Mouse (Mus musculus) MEL (cell line): ENCODE measurements around the gene Nus1. TPM values are rescaled to one million over a fixed set of nuclear protein-coding genes. Genes with fewer than 3 reads are reported as not detected.
A peak's percentile ranks its signal among the peaks of the same experiment; 100 is the strongest.

Source experiments
- DNase-seq: peaks from one replicate; pipeline ENCODE4 v3.0.0; 2011; ENCODE audit warnings: low read depth, low spot score
- H3K27ac ChIP-seq: 2 replicates; pipeline ENCODE4 v1.5.1; 2012; ENCODE audit warnings: low read depth, mild to moderate bottlenecking, control low read depth, low read length, moderate library complexity; ENCODE audit not compliant: control insufficient read depth
- H3K27me3 ChIP-seq, 2 experiments: fragments of 150-350 bp in 1 of 2; sonication (generic) in 1 of 2; 2 replicates each; pipeline ENCODE4 v1.6.1; 2012; ENCODE audit warnings: low read length in 2 of 2, mild to moderate bottlenecking in 2 of 2, improper control_type of control experiment in 1 of 2, moderate library complexity in 1 of 2; ENCODE audit not compliant: insufficient read depth in 2 of 2, control insufficient read depth in 1 of 2
- H3K36me3 ChIP-seq, 2 experiments: 2 replicates each; pipeline ENCODE4 v1.6.1; 2012 to 2014; ENCODE audit warnings: low read length in 2 of 2, improper control_type of control experiment in 1 of 2, inconsistent platforms in 1 of 2, mild to moderate bottlenecking in 1 of 2; ENCODE audit not compliant: insufficient read depth in 2 of 2, control insufficient read depth in 1 of 2
- H3K4me1 ChIP-seq, 2 experiments: fragments of 150-350 bp in 1 of 2; sonication (generic) in 1 of 2; 2 replicates each; pipeline ENCODE4 v1.6.1; 2012; ENCODE audit warnings: low read length in 2 of 2, improper control_type of control experiment in 1 of 2, mild to moderate bottlenecking in 1 of 2; ENCODE audit not compliant: insufficient read depth in 2 of 2, control insufficient read depth in 1 of 2
- H3K4me3 ChIP-seq, 2 experiments: fragments of 150-350 bp in 1 of 2; sonication (generic) in 1 of 2; 2 replicates each; pipeline ENCODE4 v1.5.1; 2012; ENCODE audit warnings: low read depth in 2 of 2, low read length in 2 of 2, mild to moderate bottlenecking in 2 of 2, moderate library complexity in 2 of 2, control low read depth in 1 of 2, improper control_type of control experiment in 1 of 2; ENCODE audit not compliant: control insufficient read depth in 1 of 2, insufficient read depth in 1 of 2
- H3K79me2 ChIP-seq: 2 replicates; pipeline ENCODE4 v1.6.1; 2012; ENCODE audit warnings: mild to moderate bottlenecking, low read length, moderate library complexity; ENCODE audit not compliant: control insufficient read depth, poor library complexity, insufficient read depth
- H3K9ac ChIP-seq: 2 replicates; pipeline ENCODE4 v1.6.1; 2012; ENCODE audit warnings: low read depth, mild to moderate bottlenecking, control low read depth, low read length, moderate library complexity; ENCODE audit not compliant: control insufficient read depth, poor library complexity, severe bottlenecking
- H3K9me3 ChIP-seq: fragments of 150-350 bp; sonication (generic); replicated peaks from 2 replicates; pipeline ENCODE4 v1.6.1; 2012; ENCODE audit warnings: mild to moderate bottlenecking, low read length, improper control_type of control experiment, moderate library complexity; ENCODE audit not compliant: insufficient read depth
- CTCF ChIP-seq, 3 experiments: IDR thresholded peaks in 2 of 3; conservative IDR thresholded peaks in 1 of 3; 2 replicates each; pipeline ENCODE4 v1.5.1; 2011 to 2012; ENCODE audit warnings: low read length in 3 of 3, low read depth in 2 of 3, mild to moderate bottlenecking in 2 of 3, improper control_type of control experiment in 1 of 3, inconsistent platforms in 1 of 3, mixed read lengths in 1 of 3, moderate library complexity in 1 of 3; ENCODE audit not compliant: control insufficient read depth in 1 of 3, insufficient read depth in 1 of 3, poor library complexity in 1 of 3, severe bottlenecking in 1 of 3
- E2F4 ChIP-seq: IDR thresholded peaks from 2 replicates; pipeline ENCODE4 v1.6.1; 2011; ENCODE audit warnings: low read depth, low read length, improper control_type of control experiment, borderline replicate concordance
- ELF1 ChIP-seq: IDR thresholded peaks from 2 replicates; pipeline ENCODE4 v1.6.1; 2014; ENCODE audit warnings: low read depth, mild to moderate bottlenecking, inconsistent platforms, low read length, improper control_type of control experiment, moderate library complexity
- ETS1 ChIP-seq: IDR thresholded peaks from 2 replicates; pipeline ENCODE4 v1.6.1; 2012; ENCODE audit warnings: low read depth, mild to moderate bottlenecking, inconsistent platforms, low read length, improper control_type of control experiment, moderate library complexity
- GABPA ChIP-seq: IDR thresholded peaks from 2 replicates; pipeline ENCODE4 v1.6.1; 2012; ENCODE audit warnings: low read depth, mild to moderate bottlenecking, inconsistent platforms, low read length, improper control_type of control experiment, moderate library complexity
- GATA1 ChIP-seq: IDR thresholded peaks from 2 replicates; pipeline ENCODE4 v1.6.1; 2011; ENCODE audit warnings: low read depth, low read length, improper control_type of control experiment
- HCFC1 ChIP-seq: IDR thresholded peaks from 2 replicates; pipeline ENCODE4 v1.6.1; 2012; ENCODE audit warnings: low read depth, mild to moderate bottlenecking, inconsistent platforms, low read length, improper control_type of control experiment, moderate library complexity
- JUND ChIP-seq: IDR thresholded peaks from 2 replicates; pipeline ENCODE4 v1.6.1; 2011; ENCODE audit warnings: low read depth, mild to moderate bottlenecking, improper control_type of control experiment, low read length
- KAT2A ChIP-seq: conservative IDR thresholded peaks from 2 replicates; pipeline ENCODE4 v1.6.1; 2012; ENCODE audit warnings: low read depth, low read length, improper control_type of control experiment, inconsistent platforms
- MAFK ChIP-seq: IDR thresholded peaks from 2 replicates; pipeline ENCODE4 v1.6.1; 2011; ENCODE audit warnings: low read depth, mild to moderate bottlenecking, low read length, improper control_type of control experiment, borderline replicate concordance
- MAZ ChIP-seq: IDR thresholded peaks from 2 replicates; pipeline ENCODE4 v1.6.1; 2012; ENCODE audit warnings: low read depth, mild to moderate bottlenecking, inconsistent platforms, low read length, improper control_type of control experiment
- MEF2A ChIP-seq: IDR thresholded peaks from 2 replicates; pipeline ENCODE4 v1.6.1; 2014; ENCODE audit warnings: low read depth, mild to moderate bottlenecking, inconsistent platforms, low read length, improper control_type of control experiment; ENCODE audit not compliant: poor library complexity, insufficient replicate concordance, severe bottlenecking; ENCODE audit errors: extremely low read depth
- MXI1 ChIP-seq: IDR thresholded peaks from 2 replicates; pipeline ENCODE4 v1.6.1; 2011; ENCODE audit warnings: mild to moderate bottlenecking, low read depth, low read length, improper control_type of control experiment
- MYB ChIP-seq: IDR thresholded peaks from 2 replicates; pipeline ENCODE4 v1.6.1; 2011; ENCODE audit warnings: mild to moderate bottlenecking, low read depth, low read length, improper control_type of control experiment
- NELFE ChIP-seq: IDR thresholded peaks from 2 replicates; pipeline ENCODE4 v1.6.1; 2011; ENCODE audit warnings: low read depth, low read length, improper control_type of control experiment
- NRF1 ChIP-seq: IDR thresholded peaks from 2 replicates; pipeline ENCODE4 v1.6.1; 2014; ENCODE audit warnings: low read depth, mild to moderate bottlenecking, inconsistent platforms, low read length, improper control_type of control experiment, moderate library complexity; ENCODE audit not compliant: poor library complexity, insufficient read depth, severe bottlenecking
- POLR2A ChIP-seq, 2 experiments: IDR thresholded peaks; 2 replicates each; pipeline ENCODE4 v1.6.1; 2011 to 2012; ENCODE audit warnings: low read length in 2 of 2, mild to moderate bottlenecking in 2 of 2, control low read depth in 1 of 2, improper control_type of control experiment in 1 of 2, low read depth in 1 of 2, moderate library complexity in 1 of 2; ENCODE audit not compliant: control insufficient read depth in 1 of 2, insufficient read depth in 1 of 2, poor library complexity in 1 of 2
- POLR2AphosphoS2 ChIP-seq: IDR thresholded peaks from 2 replicates; pipeline ENCODE4 v1.6.1; 2011; ENCODE audit warnings: low read length, improper control_type of control experiment
- RAD21 ChIP-seq: IDR thresholded peaks from 2 replicates; pipeline ENCODE4 v1.6.1; 2011; ENCODE audit warnings: mild to moderate bottlenecking, low read depth, low read length, improper control_type of control experiment
- RCOR1 ChIP-seq: IDR thresholded peaks from 2 replicates; pipeline ENCODE4 v1.6.1; 2012; ENCODE audit warnings: low read depth, mild to moderate bottlenecking, inconsistent platforms, low read length, improper control_type of control experiment
- SIN3A ChIP-seq: IDR thresholded peaks from 2 replicates; pipeline ENCODE4 v1.6.1; 2012; ENCODE audit warnings: low read length, improper control_type of control experiment, inconsistent platforms
- SMC3 ChIP-seq: IDR thresholded peaks from 2 replicates; pipeline ENCODE4 v1.6.1; 2011; ENCODE audit warnings: low read depth, low read length, improper control_type of control experiment
- TBP ChIP-seq: IDR thresholded peaks from 2 replicates; pipeline ENCODE4 v1.8.0; 2011; ENCODE audit warnings: low read depth, low read length, improper control_type of control experiment
- TCF12 ChIP-seq: IDR thresholded peaks from 2 replicates; pipeline ENCODE4 v1.6.1; 2014; ENCODE audit warnings: low read depth, mild to moderate bottlenecking, inconsistent platforms, low read length, improper control_type of control experiment, moderate library complexity
- UBTF ChIP-seq: IDR thresholded peaks from 2 replicates; pipeline ENCODE4 v1.6.1; 2012; ENCODE audit warnings: low read depth, mild to moderate bottlenecking, inconsistent platforms, low read length, improper control_type of control experiment, moderate library complexity, borderline replicate concordance; ENCODE audit not compliant: insufficient read depth
- ZC3H11A ChIP-seq: IDR thresholded peaks from 2 replicates; pipeline ENCODE4 v1.6.1; 2012; ENCODE audit warnings: low read depth, mild to moderate bottlenecking, inconsistent platforms, low read length, improper control_type of control experiment
- ZNF384 ChIP-seq: IDR thresholded peaks from 2 replicates; pipeline ENCODE4 v1.6.1; 2012; ENCODE audit warnings: low read depth, mild to moderate bottlenecking, inconsistent platforms, low read length, improper control_type of control experiment
- polyA plus RNA-seq, 2 experiments: library from polyadenylated mRNA; stranded (reverse) in 1 of 2; unstranded in 1 of 2; fragments of >175 nt in 1 of 2; fragments of >200 nt in 1 of 2; gene quantifications; 2 replicates each; pipeline versions ENCODE4 v1.2.1 to v1.2.4; 2012; ENCODE audit warnings: low replicate concordance in 2 of 2, low read depth in 1 of 2; ENCODE audit not compliant: insufficient read length in 2 of 2, insufficient read depth in 1 of 2, missing spikeins in 1 of 2
- total RNA-seq: library from RNA; depleted of rRNA; stranded (reverse); fragments of 300-350 nt; gene quantifications from 2 replicates; pipeline ENCODE4 v1.2.3, GENCODE M21; 2012; rRNA removed

Gene Nus1
- total RNA-seq (24.8 and 25.6 TPM in 2 replicates), polyA plus RNA-seq (10 to 100 TPM; 43.5 to 52.4 TPM)

DNA sequence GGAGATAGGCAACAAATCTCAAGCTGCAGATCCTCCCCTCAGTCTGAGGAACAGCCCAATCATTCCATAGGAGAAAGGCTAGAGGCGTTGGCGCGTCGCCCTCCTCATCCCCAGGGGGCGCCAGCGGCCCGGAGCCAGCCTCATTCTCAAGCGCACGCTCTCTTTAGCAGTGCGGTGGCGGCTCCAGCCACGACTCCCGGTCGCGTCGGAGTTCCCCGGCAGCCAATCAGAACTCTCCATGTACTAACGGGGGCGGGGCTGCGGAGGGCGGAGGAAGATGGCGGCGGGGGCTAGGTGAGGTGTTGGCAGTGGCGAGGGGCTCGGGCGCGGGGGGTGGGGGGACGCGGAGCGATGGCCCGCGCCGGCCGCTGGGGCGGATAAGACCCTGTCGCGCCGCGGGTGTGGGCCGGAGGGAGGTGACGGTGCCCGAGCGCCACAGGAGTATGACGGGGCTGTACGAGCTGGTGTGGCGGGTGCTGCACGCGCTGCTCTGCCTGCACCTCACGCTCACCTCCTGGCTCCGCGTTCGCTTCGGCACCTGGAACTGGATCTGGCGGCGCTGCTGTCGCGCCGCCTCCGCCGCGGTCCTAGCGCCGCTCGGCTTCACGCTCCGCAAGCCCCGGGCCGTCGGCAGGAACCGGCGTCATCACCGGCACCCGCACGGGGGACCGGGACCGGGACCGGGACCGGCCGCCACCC is at the start of gene Nus1:
Gene Nus1 (plus strand): TSS at position 249 of the 699 bp plus-strand sequence.
- Histone ChIP-seq H3K4me3 (peak within 1 kb of the TSS; percentile 89 to 99), H3K4me1 (peaks cover 8 to 12% of the 10 kb centered on the region in 2 experiments), H3K36me3 (peaks cover 0 to 28% of the 10 kb centered on the region in 2 experiments; a peak in 3 of 4 replicates), H3K27me3 (no peaks in the 10 kb centered on the region), H3K9me3 (no peaks in the 10 kb centered on the region), H3K27ac (peak within 1 kb of the TSS; percentile 62), H3K79me2 (peaks cover 46% of the 10 kb centered on the region), H3K9ac (peak within 1 kb of the TSS; percentile 85)
- TF ChIP-seq MYB (no peak), CTCF (IDR thresholded peaks at IDR 0.05 in 2 of 3, conservative IDR thresholded peaks at IDR 0.05 in 1 of 3; ENCODE audit: control insufficient read depth in 1 of 3, insufficient read depth in 1 of 3, low read depth in 2 of 3, low read length in 3 of 3, poor library complexity in 1 of 3, severe bottlenecking in 1 of 3) (peak; percentile 68 to 93 (median 92)), SIN3A (peak; percentile 61; the same call in 1 of the 2 replicates), MEF2A (no peak), TCF12 (peak; percentile 76), MAFK (no peak), GABPA (peak; percentile 83; the same call in 1 of the 2 replicates), E2F4 (no peak), ZNF384 (no peak), JUND (no peak), POLR2A (IDR thresholded peaks at IDR 0.05; ENCODE audit: control insufficient read depth in 1 of 2, insufficient read depth in 1 of 2, low read depth in 1 of 2, low read length in 2 of 2, poor library complexity in 1 of 2) (peak; percentile 77 to 97; a peak in 3 of 4 replicates), MAZ (no peak), RAD21 (no peak), POLR2AphosphoS2 (no peak), HCFC1 (peak; percentile 89), KAT2A (no peak; the same call in 1 of the 2 replicates), UBTF (no peak), ETS1 (no peak), MXI1 (0 out of 2 replicates have a peak, but pooled peaks have one; percentile 2), NRF1 (no peak), ELF1 (peak; percentile 47; the same call in 1 of the 2 replicates), SMC3 (peak; percentile 37), RCOR1 (no peak), TBP (peak; percentile 61; the same call in 1 of the 2 replicates), GATA1 (0 out of 2 replicates have a peak, but pooled peaks have one; percentile 22), ZC3H11A (no peak), NELFE (peak; percentile 49; the same call in 1 of the 2 replicates)
- DNase-seq: peak; percentile 98
